Mouse (Mus musculus) adipocyte (in vitro differentiated cells): Measurements from ENCODE around the gene Lbh.

ENCODE experiments used
- DNase-seq: peaks from one replicate; pipeline ENCODE4 v3.0.0-alpha.2; 2016; ENCODE audit warnings: low spot score

Gene Lbh

DNA sequence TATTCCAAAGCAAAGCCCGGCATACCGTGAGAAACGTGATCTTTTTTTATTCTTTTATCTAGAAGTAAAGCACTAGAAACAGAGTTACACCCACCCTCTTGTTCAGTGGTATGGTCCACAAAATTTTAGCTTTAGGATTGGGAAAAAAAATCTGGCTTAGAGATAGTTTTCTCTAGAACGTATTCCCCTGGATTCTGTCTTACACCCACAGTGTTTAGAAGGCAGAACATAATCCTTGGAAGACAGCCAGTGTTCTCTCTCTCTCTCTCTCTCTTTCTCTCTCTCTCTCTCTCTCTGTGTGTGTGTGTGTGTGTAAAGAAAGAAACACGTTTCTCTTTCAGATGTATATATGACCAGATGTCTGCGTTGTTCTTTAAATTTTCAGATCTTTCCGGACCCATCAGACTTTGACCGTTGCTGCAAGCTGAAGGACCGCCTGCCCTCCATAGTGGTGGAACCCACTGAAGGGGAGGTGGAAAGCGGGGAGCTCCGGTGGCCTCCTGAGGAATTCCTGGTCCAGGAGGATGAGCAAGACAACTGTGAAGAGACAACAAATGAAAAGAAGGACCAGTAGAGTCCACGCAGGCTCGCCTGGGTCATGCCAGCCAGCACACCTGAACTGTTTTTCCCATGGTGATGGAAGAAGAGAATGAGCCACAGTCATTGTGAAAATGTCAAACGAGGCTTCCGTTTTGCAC lies 20.9 kb downstream of the Lbh start:
- no peak for DNase-seq

DNA sequence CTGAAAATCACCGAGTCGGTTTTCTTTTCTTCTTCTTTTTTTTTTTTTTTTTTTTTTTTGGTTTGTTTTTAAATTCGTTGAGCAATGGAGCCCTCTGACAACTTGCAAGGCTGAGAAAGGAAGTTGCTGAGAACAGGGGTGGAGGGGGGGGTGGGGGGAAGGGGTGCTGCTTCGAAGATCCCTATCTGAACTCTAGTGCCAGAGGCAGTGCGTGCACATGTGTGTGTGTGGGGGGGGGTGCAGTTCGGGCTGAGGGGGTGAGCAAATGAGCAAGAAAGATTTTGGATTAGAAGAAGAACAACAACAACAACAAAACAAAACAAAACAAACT lies 21.4 kb downstream of the Lbh start:
- DNase-seq, result no peak

DNA sequence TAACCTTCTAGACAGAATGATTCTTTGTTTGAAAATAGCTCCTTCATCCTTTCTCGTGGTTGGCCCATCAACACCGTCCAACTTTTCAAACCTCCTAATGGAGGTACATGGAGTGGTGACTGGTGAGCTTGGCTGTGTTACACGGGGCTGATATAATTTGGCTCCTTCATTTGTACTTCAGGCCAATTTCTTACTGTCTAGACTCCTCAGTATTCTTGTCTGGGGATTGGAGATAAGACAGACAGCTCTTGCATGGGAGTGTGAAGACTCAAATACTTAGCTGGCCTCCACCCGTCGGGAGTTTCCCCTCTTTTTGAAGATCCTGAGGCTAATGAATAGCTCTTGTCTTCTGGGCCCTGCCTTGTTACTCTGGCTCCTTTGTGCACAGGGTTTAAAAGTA lies 26.3 kb downstream of the Lbh start:
- DNase-seq, result no peak

DNA sequence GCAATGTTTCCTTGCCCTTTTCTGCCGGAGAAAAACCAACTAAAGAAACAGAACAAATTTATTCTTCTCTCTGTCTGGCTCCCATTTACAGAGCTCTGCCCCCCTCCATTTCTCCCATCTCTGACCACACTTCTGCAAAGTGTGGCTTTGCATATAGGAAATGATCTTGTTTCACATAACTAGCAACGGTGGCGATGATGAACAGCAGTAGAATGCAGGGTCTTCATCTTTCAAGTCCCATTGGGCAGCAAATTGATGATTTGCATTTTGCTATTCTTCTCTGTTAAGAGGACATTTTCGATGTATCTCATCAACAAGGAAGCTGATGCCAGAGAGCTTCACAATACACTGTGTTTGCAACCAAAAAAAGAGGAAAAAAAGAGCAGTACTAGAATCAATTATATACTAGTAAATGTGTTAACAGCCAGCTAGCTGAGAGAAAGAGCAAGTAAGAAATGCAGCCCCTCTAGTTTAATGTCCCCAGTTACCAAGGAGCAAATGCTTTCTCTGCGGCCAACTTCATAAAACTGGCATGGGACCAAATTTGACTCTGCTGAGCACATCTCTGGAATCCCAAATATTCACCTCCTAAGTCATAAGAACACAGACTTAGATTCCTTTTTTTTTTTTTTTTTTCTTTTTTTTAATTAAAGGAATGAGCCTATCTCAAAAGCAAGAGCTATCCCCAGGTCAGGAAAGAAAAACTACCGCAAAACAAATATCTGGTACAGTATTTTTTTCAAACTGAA lies 29.2 kb downstream of the Lbh start:
- no peak for DNase-seq

DNA sequence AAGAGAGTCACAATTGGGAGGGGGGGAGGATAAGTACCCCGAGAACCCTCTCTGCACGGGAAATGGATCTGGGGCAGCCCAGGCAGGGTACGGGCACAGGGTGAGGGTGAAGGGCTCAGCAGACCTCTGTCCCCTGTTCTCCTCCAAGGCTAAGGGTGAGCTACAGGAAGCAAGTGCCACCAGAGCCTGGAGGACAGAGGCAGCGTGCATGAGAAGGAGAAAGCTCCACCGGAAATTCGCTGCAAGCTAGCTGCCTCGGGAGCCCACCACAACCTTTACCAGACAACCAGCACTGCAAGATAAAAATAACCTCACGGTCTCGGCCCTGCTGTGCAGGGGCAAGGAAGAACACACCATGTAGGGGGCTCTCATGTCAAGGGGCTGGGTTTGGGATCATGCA lies 30.0 kb downstream of the Lbh start:
- DNase-seq, result no peak

DNA sequence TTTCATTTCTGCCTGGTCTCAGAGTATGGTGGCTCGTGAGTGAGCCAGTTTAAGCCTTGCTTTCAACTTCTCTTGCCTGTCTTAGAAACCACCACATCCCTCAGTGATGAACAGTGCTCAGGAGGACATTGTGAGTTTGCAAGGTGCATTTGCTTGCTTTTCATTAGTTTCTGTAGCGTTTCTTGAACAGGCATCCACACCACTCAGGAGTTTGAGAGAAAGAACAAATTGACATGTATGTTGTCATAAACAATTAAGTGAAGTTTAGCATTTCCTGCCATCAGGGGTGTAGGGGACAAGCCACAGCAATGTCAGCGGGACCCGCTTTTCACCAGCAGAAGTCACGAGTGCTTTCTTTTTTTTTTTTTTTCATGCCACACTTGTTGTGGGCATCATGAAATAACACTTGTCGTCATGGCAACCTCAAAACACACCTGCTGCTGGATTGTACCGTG lies 31.2 kb downstream of the Lbh start:
- DNase-seq, result no peak

DNA sequence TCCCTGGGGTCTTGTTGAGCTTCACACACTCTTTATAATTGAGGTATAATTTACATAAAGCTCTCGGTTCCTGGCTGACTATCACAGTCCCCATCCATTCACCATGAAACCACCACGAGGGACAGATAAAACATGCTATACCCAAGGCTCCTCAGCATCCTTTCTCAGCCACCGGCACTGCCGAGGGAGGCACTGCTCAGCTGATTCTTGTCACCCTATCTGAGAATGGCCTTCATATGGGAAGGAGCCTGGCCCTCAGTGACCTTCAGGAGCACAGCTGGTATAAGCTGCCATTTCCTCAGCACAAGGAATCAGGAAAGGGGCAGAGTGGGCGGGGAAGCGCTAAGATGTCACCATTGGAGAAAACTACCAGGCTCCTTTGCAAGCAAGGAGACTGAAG lies 33.2 kb downstream of the Lbh start:
- peak; percentile 26 for DNase-seq

DNA sequence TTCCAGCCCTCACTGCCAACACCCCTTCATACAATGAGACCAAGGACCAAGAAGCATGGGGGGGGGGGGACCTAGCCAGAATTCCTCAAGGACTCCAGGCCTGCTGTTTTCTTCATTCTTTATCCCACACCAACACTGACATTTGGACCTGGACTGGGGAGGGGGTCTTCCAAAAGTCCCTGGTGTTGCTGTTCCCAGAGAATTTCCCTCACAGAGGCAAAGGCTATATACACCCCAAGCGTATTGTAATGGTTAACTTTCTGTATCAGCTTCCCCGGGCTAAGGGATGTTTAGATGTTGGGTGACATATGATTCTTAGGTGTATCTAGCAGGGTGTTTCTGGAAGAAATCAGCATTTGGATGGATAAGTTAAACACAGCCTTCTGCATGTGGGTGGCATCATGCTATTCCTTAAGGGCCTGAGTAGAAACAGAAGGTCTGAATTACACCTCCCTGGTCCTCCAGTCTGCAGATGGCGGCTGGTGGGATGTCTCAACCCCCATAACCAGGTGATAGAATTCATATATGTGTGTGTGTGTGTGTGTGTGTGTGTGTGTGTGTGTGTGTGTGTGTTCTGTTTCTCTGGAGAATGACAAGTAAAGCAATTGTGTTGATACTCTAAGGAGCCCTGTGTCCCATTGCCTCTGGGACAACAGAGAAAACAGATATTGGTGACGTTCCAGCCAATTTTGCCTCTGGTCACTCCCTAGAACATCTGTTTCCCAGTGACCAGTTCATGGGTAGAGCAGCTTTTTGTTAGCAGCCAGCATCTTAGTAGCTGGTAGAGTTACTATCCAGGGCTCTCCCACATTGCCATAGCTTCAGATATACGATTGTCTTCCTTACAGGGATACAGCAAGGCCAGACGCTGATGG lies 35.9 kb downstream of the Lbh start:
- peak; percentile 57 for DNase-seq

DNA sequence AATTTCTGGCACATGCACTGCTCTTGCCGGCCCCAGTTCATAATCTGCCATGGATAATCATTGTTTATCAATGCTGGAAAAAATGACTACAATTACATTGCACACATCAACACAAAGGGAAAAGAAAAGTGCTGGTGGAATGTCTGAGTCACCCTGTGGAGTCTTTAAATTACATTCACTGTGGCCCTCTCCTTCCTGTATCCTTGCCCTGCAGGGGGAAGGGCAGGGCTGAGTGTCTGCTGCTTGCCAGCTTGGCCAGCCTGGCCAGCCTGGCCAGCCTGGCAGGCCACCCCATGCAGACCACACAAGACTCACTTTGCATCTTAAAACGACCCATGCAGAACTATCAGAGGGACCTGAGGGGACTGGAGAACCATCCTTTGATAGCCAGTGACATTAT lies 37.4 kb downstream of the Lbh start:
- no peak for DNase-seq

DNA sequence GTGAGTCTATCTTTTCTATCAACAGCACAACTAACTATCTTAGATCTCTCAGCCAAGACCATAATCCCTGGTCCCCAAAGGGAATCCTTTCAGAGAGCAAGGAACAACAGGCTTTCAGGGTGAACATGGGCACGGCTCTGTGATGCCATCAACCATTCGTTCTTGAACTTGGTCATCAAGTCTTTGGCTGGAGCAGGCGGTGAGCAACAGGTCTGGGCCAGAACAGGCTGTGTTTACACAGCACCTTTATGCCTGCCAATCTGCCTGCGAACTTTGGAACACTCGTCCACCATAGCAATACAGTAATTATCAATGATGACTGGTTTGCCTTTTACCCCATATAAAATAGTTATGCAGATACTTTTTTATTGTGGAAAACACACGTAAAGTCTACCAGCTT lies 38.9 kb downstream of the Lbh start:
- DNase-seq, result peak; percentile 65

DNA sequence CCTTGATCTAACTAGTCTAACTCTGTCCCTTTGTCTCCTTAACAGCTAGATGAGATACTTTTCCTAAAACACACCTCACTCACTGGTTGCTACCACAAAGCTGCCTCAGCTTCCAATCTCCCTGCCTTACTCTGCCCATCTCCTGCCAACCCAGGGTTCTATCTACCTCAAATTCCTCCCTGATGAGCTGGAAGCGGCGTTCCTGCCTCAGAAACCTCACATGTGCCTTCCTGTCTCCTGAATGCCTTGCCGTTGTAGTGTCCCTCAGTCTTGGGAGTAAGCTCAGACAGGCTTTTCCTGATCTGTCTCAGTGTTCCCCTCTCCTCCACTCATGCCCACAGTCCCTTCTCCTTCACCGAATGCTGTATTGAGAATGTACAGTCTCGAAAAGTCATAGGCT lies 40.8 kb downstream of the Lbh start:
- DNase-seq, result no peak

DNA sequence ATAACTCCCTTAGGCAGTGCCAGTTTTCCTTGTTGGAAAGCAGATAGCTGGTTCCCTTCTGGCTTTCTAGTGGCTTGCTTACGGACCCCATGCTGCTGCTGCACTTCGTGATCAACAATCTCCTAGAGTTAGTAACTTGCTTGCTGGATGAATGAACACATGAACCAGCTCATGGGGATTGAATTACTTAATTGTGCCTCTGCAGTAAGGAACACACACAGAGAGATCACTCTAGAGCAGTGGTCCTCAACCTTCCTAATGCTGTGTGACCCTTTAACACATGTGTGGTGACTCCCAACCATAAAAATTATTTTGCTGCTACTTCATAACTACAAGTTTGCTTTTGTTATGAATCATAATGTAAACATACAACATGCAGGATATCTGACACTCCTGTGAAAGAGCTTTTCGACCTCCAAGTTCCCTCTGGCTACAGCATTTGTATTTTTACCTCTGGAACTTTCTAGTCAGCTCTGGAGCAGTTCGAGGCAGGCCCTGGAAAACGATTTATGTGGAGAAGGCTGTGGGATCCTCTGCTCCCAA lies 41.5 kb downstream of the Lbh start:
- DNase-seq, result no peak

DNA sequence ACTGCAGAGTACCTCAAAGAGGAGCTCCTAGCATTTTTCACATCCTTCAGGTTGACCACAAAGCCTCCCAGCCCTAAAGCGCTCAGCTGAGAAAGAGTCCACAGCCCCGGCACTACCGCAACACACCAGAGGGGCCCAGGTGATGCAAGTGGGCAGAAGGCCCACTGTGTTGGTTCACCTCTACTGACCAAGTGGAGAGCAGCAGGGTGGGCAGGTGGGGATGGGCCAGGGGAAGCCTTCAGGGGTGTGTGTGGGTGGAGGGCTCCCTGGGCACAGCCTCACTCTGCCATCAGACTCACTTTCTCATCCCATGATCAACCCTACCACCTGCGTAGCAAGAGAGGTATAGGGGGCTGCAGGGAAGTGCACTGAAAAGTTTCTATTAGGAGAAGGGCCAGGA lies 42.1 kb downstream of the Lbh start:
- DNase-seq, result no peak

DNA sequence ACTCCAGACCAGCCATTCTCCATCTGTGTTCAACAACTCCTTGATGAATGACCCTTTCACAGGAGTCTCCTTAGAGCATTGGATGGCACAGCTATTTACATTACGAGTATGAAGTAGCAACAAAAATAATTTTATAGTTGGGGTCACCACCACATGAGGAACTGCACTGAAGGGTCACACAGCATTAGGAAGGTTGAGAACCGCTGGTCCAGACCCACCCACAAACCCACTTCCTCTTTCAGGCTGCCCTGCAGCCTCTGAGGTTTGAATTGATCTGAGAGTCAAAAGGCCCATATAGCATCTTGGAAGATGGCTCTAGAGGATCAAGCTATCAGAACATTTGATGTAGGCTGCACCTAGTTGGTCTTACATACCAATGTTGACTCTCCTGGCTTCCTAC lies 42.8 kb downstream of the Lbh start:
- DNase-seq, result no peak

DNA sequence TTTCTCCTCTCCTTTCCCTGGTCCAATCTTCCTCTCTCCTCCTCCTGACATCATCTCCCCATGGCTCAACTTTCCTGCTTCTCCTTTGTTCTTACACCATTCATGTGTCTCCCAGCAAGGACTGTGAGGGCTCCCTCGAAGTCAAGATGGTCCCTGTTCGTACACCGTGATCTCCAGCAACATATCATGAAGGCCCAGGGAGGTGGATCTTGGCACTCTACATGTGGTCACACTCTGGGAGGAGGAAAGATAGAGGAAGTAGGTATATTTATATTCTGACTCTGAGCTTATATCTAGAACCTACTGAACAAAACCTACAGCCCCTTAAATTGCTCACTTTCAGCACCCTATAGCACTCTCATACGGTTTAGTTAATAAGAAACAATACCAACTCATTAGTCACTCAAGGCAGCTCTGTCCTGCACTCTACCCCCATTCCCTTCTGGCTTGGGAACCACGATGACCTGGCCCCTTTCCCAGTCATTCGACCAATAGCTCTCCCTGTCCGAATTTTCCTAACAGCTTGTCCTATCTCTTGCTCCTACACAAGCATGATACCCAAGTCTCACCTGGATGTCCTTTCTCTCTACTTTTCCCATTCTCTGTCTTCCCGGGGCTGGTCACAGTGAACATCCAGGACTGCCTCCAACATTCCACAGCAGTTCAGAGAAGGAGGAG lies 44.0 kb downstream of the Lbh start:
- peak; percentile 86 for DNase-seq

DNA sequence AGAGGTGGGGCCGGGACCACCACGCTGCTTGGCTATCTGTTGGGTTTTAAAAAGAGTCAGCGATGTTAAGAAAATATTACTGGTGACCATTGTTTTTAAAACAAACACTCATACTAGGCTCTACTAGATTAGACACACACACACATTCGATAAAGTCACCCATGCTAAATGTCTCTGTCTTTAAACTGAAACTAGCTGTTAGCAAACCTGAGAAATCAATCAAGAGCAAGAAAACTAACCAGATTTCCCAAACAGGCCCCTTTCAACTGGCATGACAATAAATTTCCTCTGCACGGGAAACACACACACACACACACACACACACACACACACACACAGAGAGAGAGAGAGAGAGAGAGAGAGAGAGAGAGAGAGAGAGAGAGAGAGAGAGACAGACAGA lies 47.6 kb downstream of the Lbh start:
- DNase-seq, result peak; percentile 28

DNA sequence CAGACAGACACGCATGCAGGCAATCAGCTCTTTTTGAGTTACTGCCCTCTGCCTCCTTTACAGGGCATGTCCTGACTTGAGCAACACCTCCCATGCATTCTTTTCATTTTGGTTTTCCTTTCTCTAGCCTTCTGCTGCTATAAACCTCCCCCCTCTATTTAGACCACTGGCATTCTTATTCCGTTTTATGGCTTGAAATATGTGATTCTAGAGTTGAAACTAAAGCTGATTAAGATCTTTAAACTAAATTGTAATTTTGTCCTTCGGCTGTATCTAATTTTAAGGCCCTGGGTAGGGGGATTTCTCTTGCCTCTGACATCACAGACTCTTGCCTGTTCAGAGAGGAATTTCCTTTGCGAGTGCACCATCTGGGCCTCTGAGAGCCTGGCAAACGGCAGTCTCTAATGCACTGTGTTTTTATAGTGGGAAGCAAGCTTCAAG lies 48.0 kb downstream of the Lbh start:
- peak; percentile 64 for DNase-seq

DNA sequence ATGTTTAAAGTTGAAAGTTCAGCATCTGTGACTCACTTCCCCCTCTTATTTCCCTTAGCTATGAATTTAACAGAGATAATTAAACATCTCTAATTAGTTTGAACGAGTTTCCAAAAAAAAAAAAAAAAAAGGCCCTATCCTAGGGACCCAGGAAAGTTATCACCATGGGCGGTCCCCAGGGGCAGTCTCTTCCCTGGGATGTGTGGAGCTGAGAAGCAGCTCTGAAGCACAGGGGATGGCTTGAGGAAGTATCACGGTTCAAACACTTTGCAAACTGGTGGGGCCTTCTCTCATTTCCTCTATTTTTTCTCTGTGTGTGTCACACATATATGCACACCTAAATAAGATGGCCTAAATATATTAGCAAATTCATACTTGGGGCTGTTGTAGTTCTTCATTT lies 48.8 kb downstream of the Lbh start:
- DNase-seq, result no peak

DNA sequence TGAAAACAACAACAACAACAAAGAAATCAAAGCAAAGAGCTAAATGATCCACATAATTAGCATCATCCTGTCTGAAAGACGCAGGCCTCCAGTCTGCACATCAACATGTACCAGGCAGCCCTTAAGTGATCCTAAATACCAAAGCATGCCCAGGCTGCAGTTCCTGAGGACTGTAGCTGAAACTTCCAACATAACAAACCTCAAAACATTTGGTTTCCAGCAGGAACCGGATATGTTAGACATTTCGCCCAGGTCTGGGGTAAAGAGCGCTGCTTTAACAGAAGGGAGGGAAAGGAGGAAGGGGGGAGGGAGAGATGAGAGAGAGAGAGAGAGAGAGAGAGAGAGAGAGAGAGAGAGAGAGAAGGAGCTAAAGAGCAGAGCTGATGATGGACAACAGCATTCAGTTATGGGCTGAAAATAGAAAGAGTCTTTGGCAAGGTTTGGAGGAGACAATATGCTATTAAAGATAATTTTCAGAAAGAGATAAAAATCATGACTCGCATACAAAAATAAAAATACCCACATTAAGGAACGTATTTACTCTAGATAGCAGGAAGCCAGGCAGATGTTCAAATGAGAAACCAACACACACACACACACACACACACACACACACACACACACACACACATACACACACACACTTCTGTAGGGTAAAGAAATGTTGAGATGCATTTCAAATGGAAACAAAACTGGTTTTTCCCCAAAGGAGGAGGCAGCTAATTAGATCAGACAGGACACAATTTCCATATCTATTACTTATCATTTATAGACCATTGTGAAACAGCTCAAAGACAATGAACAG lies 49.5 kb downstream of the Lbh start:
- DNase-seq, result peak; percentile 25

DNA sequence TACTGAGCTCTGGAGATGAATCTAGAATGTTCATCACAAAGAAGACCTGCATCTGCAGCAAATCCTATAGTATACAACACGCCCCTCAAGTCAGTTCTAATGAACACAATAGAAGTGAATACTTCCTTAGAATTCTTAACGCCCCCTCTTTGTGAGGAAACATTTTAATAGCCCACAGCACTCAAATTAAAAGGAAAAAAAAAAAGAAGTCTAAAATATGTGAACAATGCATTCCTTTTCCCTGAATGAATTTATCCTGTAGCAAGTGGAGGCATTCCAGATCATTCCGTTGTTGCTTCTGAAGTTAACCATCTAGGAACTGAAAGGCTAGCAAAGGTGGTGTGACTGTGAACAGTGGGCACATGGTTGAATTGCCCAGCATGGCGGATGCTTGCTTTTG lies 50.6 kb downstream of the Lbh start:
- no peak for DNase-seq

DNA sequence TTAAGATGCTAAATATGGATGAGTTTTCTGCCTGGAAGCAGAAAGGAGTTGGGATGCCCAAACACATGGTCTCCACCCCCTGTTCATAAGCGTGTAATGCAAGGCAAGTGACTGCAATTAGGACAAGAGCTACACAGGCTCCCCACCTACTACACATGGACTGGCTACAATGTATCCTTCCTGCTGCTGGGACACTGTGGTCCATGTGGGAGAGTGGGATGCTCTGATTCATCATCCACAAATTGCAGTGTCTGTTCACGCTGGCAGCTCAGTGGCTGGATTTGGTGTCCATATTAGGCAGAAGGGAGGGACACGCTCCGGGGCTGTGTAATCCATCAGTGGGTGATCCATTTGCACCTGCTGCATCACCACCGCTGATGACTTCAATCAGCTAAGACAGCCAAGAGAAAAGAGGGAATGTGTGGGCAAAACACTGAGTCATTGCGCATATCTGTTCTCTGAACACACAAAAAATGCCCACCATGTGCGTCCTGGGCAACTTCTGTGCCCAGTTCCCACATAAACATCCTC lies 52.6 kb downstream of the Lbh start:
- DNase-seq, result no peak
